Mouse (Mus musculus): Measurements from ENCODE around the gene Foxa1. TPM values are rescaled to one million over a fixed set of nuclear protein-coding genes. Genes with fewer than 3 reads are reported as not detected.

Foxa1 gene
- total RNA-seq, 2 experiments from 2014 or later: not detected

GRCm38 (mm10) chr12:57500246-57500645 lies 46.5 kb downstream of the Foxa1 start:
- no peak for DNase-seq (ENCODE audit: extremely low spot score in 1 of 2, low spot score in 1 of 2)

GRCm38 (mm10) chr12:57496347-57497119 lies 50.2 kb downstream of the Foxa1 start:
- no peak for DNase-seq (ENCODE audit: extremely low spot score in 1 of 2, low spot score in 1 of 2)

Other genes with a start within 250 kb of the Foxa1 start
- under 1 TPM; 0.28 to 0.30 TPM for gene Ttc6, start 17.2 kb upstream of the Foxa1 start, total RNA-seq (2021)